In genomic region chr5:33201697-33202096, GRCm38 (mm10) we compare ENCODE assay signal across 25 mouse cellular contexts. TPM values are rescaled to one million over a fixed set of nuclear protein-coding genes. Genes with fewer than 3 reads are reported as not detected.
A peak's percentile ranks its signal among the peaks of the same experiment; 100 is the strongest.
DNase-seq lines count a peak whose midpoint lies in the region; ATAC-seq and TF ChIP-seq lines count a peak whose summit lies in the region.
"Had no signal": no experiment of that assay in that cellular context is flagged by ENCODE, and none has a peak within 500 bp of the region (broad histone marks: within the 10 kb centered on the region; RNA-seq: fewer than 3 reads in every experiment).

No protein-coding gene starts in this region.

- ATAC-seq in forebrain, embryonic 14.5 days, result no peak
- ATAC-seq: activated CD4-positive, CD25-positive, alpha-beta regulatory T cell, adult 4 months; CD4-positive, CD25-positive, alpha-beta regulatory T cell, adult 4 months; forebrain, embryonic 15.5 days; forebrain, postnatal 0 days; Patski had no signal

- in situ Hi-C loops in CH12.LX (cut with MboI; ENCODE audit: low pct_ligation_motif_present, low pct_unique_long_range_greater_than_20kb, low sequenced_read_pairs), result no loop called here

- no peak overlapping the region for H3K27ac ChIP-seq in CH12.LX (ENCODE audit: insufficient read depth, low read depth)
- no peak overlapping the region for H3K27ac ChIP-seq in forebrain, embryonic 14.5 days (ENCODE audit: low read depth, low read length)
- no peak overlapping the region for H3K27ac ChIP-seq in forebrain, embryonic 10.5 days
- H3K27ac ChIP-seq: embryonic facial prominence, embryonic 10.5 days; embryonic facial prominence, embryonic 12.5 days; forebrain, embryonic 12.5 days; forebrain, embryonic 15.5 days had no signal

- no peak for TF ChIP-seq RAD21 in CH12.LX (IDR thresholded peaks at IDR 0.05; ENCODE audit: low read depth, low read length)

- no peaks in the 10 kb centered on the region for H3K9me3 ChIP-seq in CH12.LX (replicated peaks; ENCODE audit: low read length)
- H3K9me3 ChIP-seq in forebrain, embryonic 14.5 days (replicated peaks; ENCODE audit: control insufficient read depth, low read length), result no peaks in the 10 kb centered on the region
- H3K9me3 ChIP-seq in forebrain, embryonic 10.5 days, result no peaks in the 10 kb centered on the region
- H3K9me3 ChIP-seq: embryonic facial prominence, embryonic 10.5 days; embryonic facial prominence, embryonic 12.5 days; forebrain, embryonic 12.5 days; forebrain, embryonic 15.5 days had no signal

- no peak overlapping the region for H3ac ChIP-seq in C2C12 (ENCODE audit: control insufficient read depth, insufficient read length, low read depth)

- DNase-seq in heart, adult 11 months, result peak; percentile 76
- DNase-seq in heart, adult 8-10 months (ENCODE audit: low spot score), result no peak
- DNase-seq in CH12.LX (ENCODE audit: extremely low read depth) (no peak), MN1 (ENCODE audit: low spot score) (peak; percentile 44)
- DNase-seq in forebrain, embryonic 14.5 days (ENCODE audit: low spot score), result no peak
- no peak for DNase-seq in forebrain, embryonic 10.5 days (ENCODE audit: extremely low spot score, low spot score)
- DNase-seq in layer of hippocampus, postnatal 10 days (ENCODE audit: low spot score in 2 of 2), result no peak
- DNase-seq: adrenal gland, adult 8-10 months; adrenal gland, postnatal 14 days; adrenal gland, postnatal 36 days; cerebellum, adult 11-12 months; cerebellum, adult 2 months; cerebellum, adult 9-10 months; cerebellum, postnatal 10 days; cerebellum, postnatal 25 days; embryo, embryonic 11 days; forebrain, postnatal 0 days had no signal

- H3K36me3 ChIP-seq in C2C12 (ENCODE audit: control insufficient read depth, insufficient read depth) (no peaks in the 10 kb centered on the region), CH12.LX (replicated peaks in 1 of 2; ENCODE audit: control insufficient read depth in 1 of 2, insufficient read depth in 1 of 2, low read length in 1 of 2) (no peaks in the 10 kb centered on the region)
- no peaks in the 10 kb centered on the region for H3K36me3 ChIP-seq in forebrain, embryonic 14.5 days (ENCODE audit: control insufficient read depth, insufficient read depth, low read length)
- H3K36me3 ChIP-seq in forebrain, embryonic 10.5 days (replicated peaks), result no peaks in the 10 kb centered on the region
- H3K36me3 ChIP-seq: embryonic facial prominence, embryonic 10.5 days; embryonic facial prominence, embryonic 12.5 days; forebrain, embryonic 12.5 days; forebrain, embryonic 15.5 days had no signal

- no peak for TF ChIP-seq CTCF in C2C12 (IDR thresholded peaks at IDR 0.05; ENCODE audit: control insufficient read depth, insufficient read depth, insufficient read length)
- TF ChIP-seq CTCF in CH12.LX (conservative IDR thresholded peaks at IDR 0.05 in 1 of 2, IDR thresholded peaks at IDR 0.05 in 1 of 2; ENCODE audit: low read depth in 2 of 2, low read length in 2 of 2), result no peak

- H3K79me3 ChIP-seq in C2C12 (ENCODE audit: low read depth), result no peaks in the 10 kb centered on the region

- no peak for TF ChIP-seq POLR2A in CH12.LX (IDR thresholded peaks at IDR 0.05; ENCODE audit: low read depth, low read length)

- H3K4me3 ChIP-seq in C2C12 (ENCODE audit: insufficient read depth, poor library complexity, severe bottlenecking) (no peak overlapping the region), CH12.LX (replicated peaks in 1 of 3; ENCODE audit: low read depth in 2 of 3, low read length in 2 of 3, poor library complexity in 1 of 3) (no peak overlapping the region)
- no peak overlapping the region for H3K4me3 ChIP-seq in forebrain, embryonic 14.5 days (ENCODE audit: low read depth, low read length)
- H3K4me3 ChIP-seq in forebrain, embryonic 10.5 days, result no peak overlapping the region
- H3K4me3 ChIP-seq: embryonic facial prominence, embryonic 10.5 days; embryonic facial prominence, embryonic 12.5 days; forebrain, embryonic 12.5 days; forebrain, embryonic 15.5 days had no signal

- peaks cover 23% of the 10 kb centered on the region for H3K27me3 ChIP-seq in C2C12 (ENCODE audit: control insufficient read depth, insufficient read depth, insufficient read length)
- peaks cover 9% of the 10 kb centered on the region for H3K27me3 ChIP-seq in CH12.LX (replicated peaks)
- H3K27me3 ChIP-seq in forebrain, embryonic 14.5 days (replicated peaks; ENCODE audit: control insufficient read depth, insufficient read depth, low read length), result no peaks in the 10 kb centered on the region
- no peaks in the 10 kb centered on the region for H3K27me3 ChIP-seq in forebrain, embryonic 10.5 days (ENCODE audit: poor library complexity, severe bottlenecking)
- H3K27me3 ChIP-seq: embryonic facial prominence, embryonic 12.5 days; forebrain, embryonic 15.5 days; Patski had no signal

- H3K4me1 ChIP-seq in CH12.LX (ENCODE audit: control insufficient read depth in 1 of 2, insufficient read depth in 2 of 2), result peaks cover 0 to 7% of the 10 kb centered on the region in 2 experiments; a peak in 2 of 4 replicates
- H3K4me1 ChIP-seq in forebrain, embryonic 14.5 days (ENCODE audit: control insufficient read depth, insufficient read depth, low read length), result no peaks in the 10 kb centered on the region
- peaks cover 3% of the 10 kb centered on the region; the same call in 1 of the 2 replicates for H3K4me1 ChIP-seq in forebrain, embryonic 10.5 days
- H3K4me1 ChIP-seq: embryonic facial prominence, embryonic 10.5 days; embryonic facial prominence, embryonic 12.5 days; forebrain, embryonic 12.5 days had no signal

- no peak overlapping the region for H3K4me2 ChIP-seq in CH12.LX (ENCODE audit: insufficient read depth, low read depth, poor library complexity, severe bottlenecking)
- no peak overlapping the region for H3K4me2 ChIP-seq in forebrain, embryonic 14.5 days (ENCODE audit: low read length)
- H3K4me2 ChIP-seq: embryonic facial prominence, embryonic 12.5 days; forebrain, embryonic 12.5 days; forebrain, embryonic 15.5 days had no signal

- TF ChIP-seq EP300 in CH12.LX (IDR thresholded peaks at IDR 0.05; ENCODE audit: low read length), result no peak

- WGBS in forebrain, embryonic 14.5 days, result 79% methylated on average over 13 of the region's 13 CpGs
- WGBS in forebrain, embryonic 10.5 days, result 82% methylated on average over 13 of the region's 13 CpGs

- H3K9ac ChIP-seq in CH12.LX (ENCODE audit: insufficient read depth, low read depth), result no peak overlapping the region
- H3K9ac ChIP-seq in forebrain, embryonic 14.5 days (ENCODE audit: low read length), result no peak overlapping the region
- H3K9ac ChIP-seq: embryonic facial prominence, embryonic 12.5 days; forebrain, embryonic 12.5 days; forebrain, embryonic 15.5 days; forebrain, postnatal 0 days had no signal

- H3K79me2 ChIP-seq in C2C12 (ENCODE audit: control insufficient read depth, insufficient read depth) (no peaks in the 10 kb centered on the region), CH12.LX (replicated peaks; ENCODE audit: control insufficient read depth, extremely low read depth, insufficient read depth, poor library complexity, severe bottlenecking) (no peaks in the 10 kb centered on the region)

- dilution Hi-C loops in CH12.LX (cut with MboI; ENCODE audit: extremely low pct_ligation_motif_present, extremely low pct_unique_long_range_greater_than_20kb, low sequenced_read_pairs), result no loop called here

TF ChIP-seq in C2C12, 6 proteins besides CTCF, POLR2A, EP300 and RAD21:
- TF ChIP-seq FOSL1 (IDR thresholded peaks at IDR 0.05; ENCODE audit: insufficient read depth, low read length, poor library complexity, severe bottlenecking), result no peak
- TF ChIP-seq USF1 (IDR thresholded peaks at IDR 0.05; ENCODE audit: low read depth), result peak; percentile 25

TF ChIP-seq in CH12.LX, 34 proteins besides CTCF, POLR2A, EP300 and RAD21:
- TF ChIP-seq CHD1 (IDR thresholded peaks at IDR 0.05; ENCODE audit: low read depth, low read length), result no peak
- no peak for TF ChIP-seq PAX5 (IDR thresholded peaks at IDR 0.05; ENCODE audit: low read length)
- 0 out of 2 replicates have a peak, but pooled peaks have one; percentile 18 for TF ChIP-seq BHLHE40 (IDR thresholded peaks at IDR 0.05; ENCODE audit: low read depth, low read length)

RNA-seq across cellular contexts. Expression of gene Spon2, which starts 16.6 kb away (rescaled TPM):
- 1 to 10 TPM; 1.0 to 3.4 (median 1.4) TPM for total RNA-seq in heart, adult 8-10 months (2022)
- polyA plus RNA-seq in C2C12 (2012; fragmentation: generic; extraction: Trizol), result 1.4 TPM
- total RNA-seq in CH12.LX (2012; rRNA removed), result 0.21 TPM in 1 of 2 replicates, not detected in the other
- not detected in 2 replicates for total RNA-seq in CH12.LX (2014; rRNA removed)
- polyA plus RNA-seq in CH12.LX (2012; ENCODE audit: insufficient read length, low read depth), result not detected in 2 replicates
- 2.4 TPM in 2 replicates for polyA plus RNA-seq in forebrain, embryonic 14.5 days (2014; fragmentation: Nextera tagmentation; extraction: Ambion mirVana)
- 2.6 and 3.6 TPM in 2 replicates for polyA plus RNA-seq in forebrain, embryonic 10.5 days (2016; fragmentation: Nextera tagmentation; extraction: Ambion mirVana)
- under 1 TPM; 0.45 to 0.75 TPM for total RNA-seq in layer of hippocampus, postnatal 10 days (2021)
- polyA plus RNA-seq: activated CD4-positive, CD25-positive, alpha-beta regulatory T cell, adult 4 months; CD4-positive, CD25-positive, alpha-beta regulatory T cell, adult 4 months had no signal

Comparison
In these comparisons a context has a peak if more than half of its experiments do, and no peak if none do; other contexts are left out.
1. DNase-seq: peak in heart, adult 11 months (single experiment) and MN1 (single experiment); none in heart, adult 8-10 months (single experiment), CH12.LX (single experiment), forebrain, embryonic 14.5 days (single experiment), forebrain, embryonic 10.5 days (single experiment) and layer of hippocampus, postnatal 10 days (0 of 2).